Mouse (Mus musculus): ENCODE data around the gene Metap1d. TPM values are rescaled to one million over a fixed set of nuclear protein-coding genes. Genes with fewer than 3 reads are reported as not detected.
A peak's percentile ranks its signal among the peaks of the same experiment; 100 is the strongest.

The Metap1d gene
- total and polyA plus RNA-seq, 2 experiments from 2014 or later, result 14.4 to 25.1 TPM

GRCm38 (mm10) chr2:71542227-71542815, 89.2 kb downstream of the Metap1d start:
- ATAC-seq (ENCODE audit: low FRiP score) (no peak), DNase-seq (ENCODE audit: low spot score) (no peak)
- Histone ChIP-seq H3K4me3 (ENCODE audit: low read depth, low read length) (no peak overlapping the region), H3K27ac (ENCODE audit: low read depth, low read length) (no peak overlapping the region), H3K36me3 (ENCODE audit: insufficient read depth, low read length) (no peaks in the 10 kb centered on the region), H3K27me3 (ENCODE audit: insufficient read depth, low read length) (peaks cover 67% of the 10 kb centered on the region), H3K4me2 (ENCODE audit: low read depth, low read length, poor library complexity, severe bottlenecking) (no peak overlapping the region), H3K9ac (replicated peaks; ENCODE audit: low read length, poor library complexity, severe bottlenecking) (no peak overlapping the region), H3K4me1 (ENCODE audit: insufficient read depth, low read length) (peaks cover 7% of the 10 kb centered on the region; the same call in 1 of the 2 replicates), H3K9me3 (ENCODE audit: low read length) (no peaks in the 10 kb centered on the region)
- WGBS, result 4% methylated on average over 11 of the region's 11 CpGs
- TF ChIP-seq CTCF (IDR thresholded peaks at IDR 0.05), result no peak

GRCm38 (mm10) chr2:71542816-71543301, 89.8 kb downstream of the Metap1d start:
- DNase-seq (ENCODE audit: low spot score), result no peak
- Histone ChIP-seq H3K36me3 (ENCODE audit: insufficient read depth, low read length) (no peaks in the 10 kb centered on the region), H3K4me2 (ENCODE audit: low read depth, low read length, poor library complexity, severe bottlenecking) (no peak overlapping the region), H3K9me3 (ENCODE audit: low read length) (no peaks in the 10 kb centered on the region), H3K27me3 (ENCODE audit: insufficient read depth, low read length) (peaks cover 67% of the 10 kb centered on the region), H3K4me1 (ENCODE audit: insufficient read depth, low read length) (peaks cover 7% of the 10 kb centered on the region; the same call in 1 of the 2 replicates), H3K4me3 (ENCODE audit: low read depth, low read length) (no peak overlapping the region), H3K9ac (replicated peaks; ENCODE audit: low read length, poor library complexity, severe bottlenecking) (no peak overlapping the region), H3K27ac (ENCODE audit: low read depth, low read length) (no peak overlapping the region)
- no peak for TF ChIP-seq CTCF (IDR thresholded peaks at IDR 0.05)
- under 1% methylated on average over 27 of the region's 30 CpGs for WGBS
- ATAC-seq (ENCODE audit: low FRiP score), result no peak

- H3K9me3 ChIP-seq (ENCODE audit: low read length), result no peaks in the 10 kb centered on the region
- no peaks in the 10 kb centered on the region for H3K36me3 ChIP-seq (ENCODE audit: insufficient read depth, low read length)
- H3K9ac ChIP-seq (replicated peaks; ENCODE audit: low read length, poor library complexity, severe bottlenecking), result no peak overlapping the region
- H3K4me2 ChIP-seq (ENCODE audit: low read depth, low read length, poor library complexity, severe bottlenecking), result no peak overlapping the region
- peaks cover 7% of the 10 kb centered on the region; the same call in 1 of the 2 replicates for H3K4me1 ChIP-seq (ENCODE audit: insufficient read depth, low read length)
- 3% methylated on average over 9 of the region's 9 CpGs for WGBS
- DNase-seq (ENCODE audit: low spot score) (no peak), ATAC-seq (ENCODE audit: low FRiP score) (no peak)
- H3K4me3 ChIP-seq (ENCODE audit: low read depth, low read length), result no peak overlapping the region
- TF ChIP-seq CTCF (IDR thresholded peaks at IDR 0.05), result no peak
- no peak overlapping the region for H3K27ac ChIP-seq (ENCODE audit: low read depth, low read length)
- peaks cover 68% of the 10 kb centered on the region for H3K27me3 ChIP-seq (ENCODE audit: insufficient read depth, low read length)
Measured at GRCm38 (mm10) chr2:71543531-71543930, 90.5 kb downstream of the Metap1d start.

- no peak for TF ChIP-seq CTCF (IDR thresholded peaks at IDR 0.05)
- H3K9ac ChIP-seq (replicated peaks; ENCODE audit: low read length, poor library complexity, severe bottlenecking), result no peak overlapping the region
- no peak overlapping the region for H3K4me3 ChIP-seq (ENCODE audit: low read depth, low read length)
- 3% methylated on average over 20 of the region's 20 CpGs for WGBS
- H3K27ac ChIP-seq (ENCODE audit: low read depth, low read length), result no peak overlapping the region
- H3K4me2 ChIP-seq (ENCODE audit: low read depth, low read length, poor library complexity, severe bottlenecking), result no peak overlapping the region
- no peaks in the 10 kb centered on the region for H3K36me3 ChIP-seq (ENCODE audit: insufficient read depth, low read length)
- H3K27me3 ChIP-seq (ENCODE audit: insufficient read depth, low read length), result peaks cover 68% of the 10 kb centered on the region
- peaks cover 7% of the 10 kb centered on the region; the same call in 1 of the 2 replicates for H3K4me1 ChIP-seq (ENCODE audit: insufficient read depth, low read length)
- DNase-seq (ENCODE audit: low spot score) (no peak), ATAC-seq (ENCODE audit: low FRiP score) (no peak)
- no peaks in the 10 kb centered on the region for H3K9me3 ChIP-seq (ENCODE audit: low read length)
Measured at GRCm38 (mm10) chr2:71543948-71544347, 90.9 kb downstream of the Metap1d start.

- 1% methylated on average over 59 of the region's 61 CpGs for WGBS
Measured at GRCm38 (mm10) chr2:71544391-71545285, 91.6 kb downstream of the Metap1d start.

More at GRCm38 (mm10) chr2:71544391-71545285, 91.6 kb downstream of the Metap1d start:
- no peak for ATAC-seq (ENCODE audit: low FRiP score)
- peaks cover 7% of the 10 kb centered on the region; the same call in 1 of the 2 replicates for H3K4me1 ChIP-seq (ENCODE audit: insufficient read depth, low read length)
- peaks cover 68% of the 10 kb centered on the region for H3K27me3 ChIP-seq (ENCODE audit: insufficient read depth, low read length)
- H3K9me3 ChIP-seq (ENCODE audit: low read length), result no peaks in the 10 kb centered on the region
- no peak for DNase-seq (ENCODE audit: low spot score)
- H3K36me3 ChIP-seq (ENCODE audit: insufficient read depth, low read length), result no peaks in the 10 kb centered on the region
- H3K4me3 ChIP-seq (ENCODE audit: low read depth, low read length), result 0 out of 2 replicates have a peak overlapping the region, but pooled peaks have one; percentile 1
- TF ChIP-seq CTCF (IDR thresholded peaks at IDR 0.05), result no peak
- H3K4me2 ChIP-seq (ENCODE audit: low read depth, low read length, poor library complexity, severe bottlenecking), result no peak overlapping the region
- no peak overlapping the region for H3K9ac ChIP-seq (replicated peaks; ENCODE audit: low read length, poor library complexity, severe bottlenecking)
- H3K27ac ChIP-seq (ENCODE audit: low read depth, low read length), result no peak overlapping the region

Measured in midbrain, postnatal 0 days (tissue).